Mouse (Mus musculus) lung, adult 2 months (tissue): ENCODE data around the gene Erg.

ENCODE experiments used
- CTCF ChIP-seq: fragments of 200-500 bp; IDR thresholded peaks from 2 replicates; pipeline ENCODE4 v1.5.1; 2011; ENCODE audit warnings: mild to moderate bottlenecking, low read length, control low read depth; ENCODE audit not compliant: insufficient read depth
- POLR2A ChIP-seq: fragments of 200-500 bp; IDR thresholded peaks from 2 replicates; pipeline ENCODE4 v1.6.1; 2011; ENCODE audit warnings: low read depth, mild to moderate bottlenecking, control low read depth, low read length, borderline replicate concordance; ENCODE audit errors: extremely low read depth

DNA sequence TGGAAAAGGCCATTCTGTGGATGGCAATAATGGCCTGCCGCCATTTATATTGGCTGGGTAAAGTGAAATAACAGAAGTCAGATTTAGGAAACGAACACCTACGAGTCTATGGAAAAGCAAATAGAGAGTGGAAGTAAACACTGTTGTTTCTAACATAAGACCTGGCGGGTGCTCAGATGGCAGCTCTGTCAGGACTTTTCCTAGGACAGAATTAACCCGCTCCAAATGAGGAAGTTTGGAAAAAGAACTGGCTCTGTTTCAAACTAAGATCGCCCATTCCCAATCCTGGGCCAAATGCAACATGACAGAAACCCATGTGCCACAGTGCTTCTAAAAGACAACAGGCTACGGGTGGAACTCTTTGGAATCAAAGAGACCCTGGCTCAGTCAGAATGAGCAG lies 224.4 kb downstream of the Erg start:
- no peak for TF ChIP-seq CTCF
- no peak for TF ChIP-seq POLR2A
